Mouse (Mus musculus): Measurements from ENCODE around the gene Igf2bp3. TPM values are rescaled to one million over a fixed set of nuclear protein-coding genes. Genes with fewer than 3 reads are reported as not detected.

Igf2bp3 gene
- polyA plus RNA-seq, 1 experiment from 2014 or later, result 56.9 TPM

DNA sequence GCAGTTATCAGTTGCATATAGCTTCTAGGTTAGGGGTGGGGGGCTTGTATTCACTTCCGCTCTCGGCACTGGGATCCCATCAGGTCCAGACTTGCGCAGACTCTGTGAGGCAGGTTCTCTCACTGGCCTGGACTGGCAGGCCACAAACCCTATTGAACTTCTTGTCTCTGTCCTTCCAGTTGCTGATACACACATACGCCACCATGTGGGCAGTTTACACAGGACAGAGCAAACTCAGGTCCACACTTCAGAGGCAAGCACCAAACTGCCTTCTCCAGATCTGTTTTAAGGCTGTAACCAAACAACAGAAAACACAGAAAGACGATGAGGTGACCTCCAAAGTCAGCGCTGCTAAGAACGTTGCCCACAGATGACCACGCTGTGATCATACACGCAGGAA lies 72.3 kb downstream of the Igf2bp3 start:
- ATAC-seq, result no peak
- H3K36me3 ChIP-seq (ENCODE audit: poor library complexity, severe bottlenecking), result no peaks in the 10 kb centered on the region; the same call in 1 of the 2 replicates

DNA sequence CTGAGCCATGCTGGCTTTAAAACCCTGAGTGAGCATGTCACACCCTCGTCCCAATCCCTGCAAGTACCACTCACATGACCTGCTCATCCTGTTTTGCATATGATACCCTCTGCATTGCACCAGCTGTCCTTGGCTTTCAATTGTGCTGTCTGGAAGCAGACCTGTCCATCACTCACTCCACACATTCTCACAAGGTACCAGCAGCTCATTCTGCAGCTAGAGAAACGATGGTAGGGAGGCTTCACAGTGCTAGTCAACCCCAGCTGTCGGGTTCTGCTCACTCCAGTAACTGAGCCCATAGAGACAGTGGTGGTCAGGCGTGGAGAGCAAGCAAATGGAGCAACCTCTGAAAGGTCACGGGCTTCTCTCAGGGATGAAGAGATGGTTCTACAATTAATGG lies 73.6 kb downstream of the Igf2bp3 start:
- no peak for ATAC-seq
- 77% methylated on average over 5 of the region's 5 CpGs for WGBS
- no peak overlapping the region for H3K27ac ChIP-seq
- H3K4me2 ChIP-seq, result no peak overlapping the region
- no peak overlapping the region for H3K9ac ChIP-seq
- H3K36me3 ChIP-seq (ENCODE audit: poor library complexity, severe bottlenecking), result no peaks in the 10 kb centered on the region; the same call in 1 of the 2 replicates
- H3K4me3 ChIP-seq, result no peak overlapping the region
- no peaks in the 10 kb centered on the region for H3K9me3 ChIP-seq (replicated peaks)
- no peaks in the 10 kb centered on the region for H3K27me3 ChIP-seq
- peaks cover 48% of the 10 kb centered on the region for H3K4me1 ChIP-seq

More for the DNA sequence above, 72.3 kb downstream of the Igf2bp3 start:
- Histone ChIP-seq H3K4me3 (no peak overlapping the region), H3K4me2 (no peak overlapping the region), H3K4me1 (peaks cover 44% of the 10 kb centered on the region), H3K27ac (no peak overlapping the region), H3K9ac (no peak overlapping the region), H3K27me3 (no peaks in the 10 kb centered on the region), H3K9me3 (replicated peaks) (no peaks in the 10 kb centered on the region)
- 91% methylated on average over 9 of the region's 9 CpGs for WGBS

- ATAC-seq, result no peak
- H3K27me3 ChIP-seq, result no peaks in the 10 kb centered on the region
- no peak overlapping the region for H3K9ac ChIP-seq
- H3K4me3 ChIP-seq, result no peak overlapping the region
- no peaks in the 10 kb centered on the region for H3K9me3 ChIP-seq (replicated peaks)
- no peaks in the 10 kb centered on the region; the same call in 1 of the 2 replicates for H3K36me3 ChIP-seq (ENCODE audit: poor library complexity, severe bottlenecking)
- peaks cover 39% of the 10 kb centered on the region for H3K4me1 ChIP-seq
- 81% methylated on average over 17 of the region's 17 CpGs for WGBS
- H3K4me2 ChIP-seq, result no peak overlapping the region
- no peak overlapping the region for H3K27ac ChIP-seq
Measured at GRCm38 (mm10) chr6:49138159-49139051, 76.4 kb downstream of the Igf2bp3 start.

GRCm38 (mm10) chr6:49136739-49137138 lies 78.0 kb downstream of the Igf2bp3 start:
- no peaks in the 10 kb centered on the region for H3K9me3 ChIP-seq (replicated peaks)
- peaks cover 43% of the 10 kb centered on the region for H3K4me1 ChIP-seq
- H3K36me3 ChIP-seq (ENCODE audit: poor library complexity, severe bottlenecking), result peaks cover 4% of the 10 kb centered on the region; the same call in 1 of the 2 replicates
- no peaks in the 10 kb centered on the region for H3K27me3 ChIP-seq
- H3K4me3 ChIP-seq, result no peak overlapping the region
- ATAC-seq, result no peak
- 66% methylated on average over 5 of the region's 5 CpGs for WGBS
- no peak overlapping the region for H3K9ac ChIP-seq
- no peak overlapping the region for H3K4me2 ChIP-seq
- H3K27ac ChIP-seq, result no peak overlapping the region

DNA sequence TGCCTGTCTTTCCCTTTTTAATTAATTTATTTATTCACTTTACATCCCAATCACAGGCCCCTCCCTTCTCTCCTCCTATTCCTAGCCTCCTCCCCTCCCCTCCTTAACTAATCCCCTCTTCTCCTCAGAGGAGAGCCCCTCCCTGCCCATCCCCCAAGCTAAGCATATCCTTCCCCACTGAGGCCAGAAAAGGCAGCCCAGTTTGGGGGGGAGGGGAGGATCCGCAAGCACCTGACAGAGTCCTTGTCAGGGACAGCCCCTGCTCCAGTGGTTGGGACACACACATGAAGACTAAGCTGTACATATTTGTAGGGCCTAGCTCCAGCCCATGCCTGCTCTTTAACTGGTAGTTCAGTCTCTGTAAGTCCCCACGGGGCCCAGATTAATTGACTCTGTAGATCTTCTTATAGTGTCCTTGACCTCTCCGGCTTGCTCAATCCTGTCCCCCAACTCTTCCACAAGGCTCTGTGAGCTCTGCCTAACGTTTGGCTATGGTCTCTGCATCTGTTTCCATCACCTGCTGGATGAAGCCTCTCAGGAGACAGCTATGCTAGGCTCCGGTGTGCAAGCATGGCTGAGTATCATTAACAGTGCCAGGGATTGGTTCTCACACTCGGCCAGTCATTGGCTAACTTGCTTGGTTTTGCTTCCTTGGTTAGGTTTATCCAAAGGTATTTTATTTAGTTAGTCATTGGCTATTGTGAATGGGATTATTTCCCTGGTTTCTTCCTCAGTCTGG lies 82.2 kb downstream of the Igf2bp3 start:
- no peak overlapping the region for H3K27ac ChIP-seq
- ATAC-seq, result no peak

GRCm38 (mm10) chr6:49131855-49132254 lies 82.9 kb downstream of the Igf2bp3 start:
- no peak overlapping the region for H3K9ac ChIP-seq
- no peaks in the 10 kb centered on the region for H3K9me3 ChIP-seq (replicated peaks)
- WGBS, result 64% methylated on average over 9 of the region's 9 CpGs
- H3K4me2 ChIP-seq, result no peak overlapping the region
- peaks cover 8% of the 10 kb centered on the region; the same call in 1 of the 2 replicates for H3K36me3 ChIP-seq (ENCODE audit: poor library complexity, severe bottlenecking)
- H3K4me3 ChIP-seq, result no peak overlapping the region
- no peak for ATAC-seq
- peaks cover 21% of the 10 kb centered on the region for H3K4me1 ChIP-seq
- H3K27ac ChIP-seq, result no peak overlapping the region
- no peaks in the 10 kb centered on the region for H3K27me3 ChIP-seq

More for the DNA sequence above, 82.2 kb downstream of the Igf2bp3 start:
- Histone ChIP-seq H3K9ac (no peak overlapping the region), H3K36me3 (ENCODE audit: poor library complexity, severe bottlenecking) (peaks cover 8% of the 10 kb centered on the region; the same call in 1 of the 2 replicates), H3K9me3 (replicated peaks) (no peaks in the 10 kb centered on the region), H3K4me3 (no peak overlapping the region), H3K4me2 (no peak overlapping the region), H3K4me1 (peaks cover 26% of the 10 kb centered on the region), H3K27me3 (no peaks in the 10 kb centered on the region)
- WGBS, result 31% methylated on average over 6 of the region's 6 CpGs

DNA sequence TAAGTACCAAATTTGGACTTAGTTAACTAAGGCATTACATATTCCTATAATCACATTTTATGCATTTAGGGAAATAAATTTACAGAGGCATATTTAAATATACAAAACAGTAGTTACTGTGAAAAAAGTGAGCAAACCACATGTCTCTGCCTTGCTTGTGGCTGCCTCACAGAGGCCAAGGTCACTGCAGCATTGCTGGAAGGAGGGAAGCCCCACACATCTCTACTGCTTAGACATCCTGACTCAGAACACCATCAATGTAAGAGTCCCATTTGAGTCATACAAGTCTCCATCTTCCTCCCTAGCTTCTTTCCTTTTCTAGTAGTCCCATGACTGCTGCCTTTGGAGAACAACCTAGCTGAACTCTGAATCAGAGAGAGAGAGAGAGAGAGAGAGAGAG lies 84.4 kb downstream of the Igf2bp3 start:
- no peak overlapping the region for H3K4me2 ChIP-seq
- no peak overlapping the region for H3K9ac ChIP-seq
- H3K36me3 ChIP-seq (ENCODE audit: poor library complexity, severe bottlenecking), result peaks cover 14% of the 10 kb centered on the region; the same call in 1 of the 2 replicates
- no peak overlapping the region for H3K4me3 ChIP-seq
- H3K4me1 ChIP-seq, result peaks cover 11% of the 10 kb centered on the region
- ATAC-seq, result no peak
- no peak overlapping the region for H3K27ac ChIP-seq
- H3K27me3 ChIP-seq, result no peaks in the 10 kb centered on the region
- no peaks in the 10 kb centered on the region for H3K9me3 ChIP-seq (replicated peaks)

DNA sequence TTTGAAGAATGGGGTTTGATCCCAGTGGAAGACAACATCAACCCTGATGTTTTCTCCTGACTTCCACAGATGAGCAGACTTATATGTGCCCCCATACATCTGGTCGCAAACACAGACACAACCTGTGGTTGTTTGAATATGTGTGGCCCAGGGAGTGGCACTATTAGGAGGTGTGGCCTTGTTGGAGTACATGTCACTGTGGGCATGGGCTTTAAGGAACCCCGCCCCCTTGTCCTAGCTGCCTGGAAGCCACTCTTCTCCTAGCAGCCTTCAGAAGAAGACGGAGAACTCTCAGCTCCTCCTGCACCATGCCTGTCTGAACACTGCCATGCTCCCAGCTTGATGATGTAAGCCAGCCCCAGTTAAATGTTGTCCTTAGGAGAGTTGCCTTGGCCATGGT lies 94.4 kb downstream of the Igf2bp3 start:
- H3K4me2 ChIP-seq, result no peak overlapping the region
- 94% methylated on average over 3 of the region's 3 CpGs for WGBS
- H3K36me3 ChIP-seq (ENCODE audit: poor library complexity, severe bottlenecking), result peaks cover 38% of the 10 kb centered on the region
- H3K9ac ChIP-seq, result no peak overlapping the region
- no peaks in the 10 kb centered on the region for H3K9me3 ChIP-seq (replicated peaks)
- H3K4me1 ChIP-seq, result peaks cover 13% of the 10 kb centered on the region
- H3K27me3 ChIP-seq, result no peaks in the 10 kb centered on the region
- no peak for ATAC-seq
- no peak overlapping the region for H3K27ac ChIP-seq
- H3K4me3 ChIP-seq, result no peak overlapping the region

- no peaks in the 10 kb centered on the region for H3K27me3 ChIP-seq
- WGBS, result 72% methylated on average over 1 of the region's 1 CpGs
- peaks cover 36% of the 10 kb centered on the region for H3K36me3 ChIP-seq (ENCODE audit: poor library complexity, severe bottlenecking)
- no peak overlapping the region for H3K9ac ChIP-seq
- H3K4me2 ChIP-seq, result no peak overlapping the region
- H3K9me3 ChIP-seq (replicated peaks), result no peaks in the 10 kb centered on the region
- H3K27ac ChIP-seq, result peak overlapping the region; percentile 52
- ATAC-seq, result no peak
- H3K4me3 ChIP-seq, result no peak overlapping the region
- H3K4me1 ChIP-seq, result peaks cover 13% of the 10 kb centered on the region
Measured at GRCm38 (mm10) chr6:49119462-49120135, 95.2 kb downstream of the Igf2bp3 start.

DNA sequence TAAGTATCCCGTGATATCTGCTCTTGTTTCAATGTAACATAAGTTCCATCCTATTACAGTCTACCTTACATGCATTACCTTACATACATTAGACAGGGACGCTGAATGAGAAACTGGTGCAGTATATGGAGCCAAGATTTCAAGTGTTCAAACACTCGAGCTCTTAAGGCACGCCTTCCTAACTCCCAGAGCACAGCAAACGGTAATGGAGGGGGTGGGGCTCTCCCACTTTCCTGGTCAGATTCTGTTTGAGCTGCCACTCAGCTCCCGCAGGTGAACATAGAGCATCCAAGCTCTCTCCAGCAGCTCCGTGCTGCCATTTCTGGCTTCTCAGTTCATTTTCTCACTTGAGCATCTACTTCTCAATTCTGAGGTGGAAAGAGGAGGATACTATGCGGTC lies 96.3 kb downstream of the Igf2bp3 start:
- H3K4me3 ChIP-seq, result no peak overlapping the region
- 0 out of 2 replicates have a peak overlapping the region, but pooled peaks have one; percentile 16 for H3K27ac ChIP-seq
- no peak for ATAC-seq
- peaks cover 40% of the 10 kb centered on the region for H3K36me3 ChIP-seq (ENCODE audit: poor library complexity, severe bottlenecking)
- no peak overlapping the region for H3K9ac ChIP-seq
- no peak overlapping the region for H3K4me2 ChIP-seq
- WGBS, result 80% methylated on average over 8 of the region's 8 CpGs
- H3K4me1 ChIP-seq, result peaks cover 13% of the 10 kb centered on the region
- no peaks in the 10 kb centered on the region for H3K9me3 ChIP-seq (replicated peaks)
- H3K27me3 ChIP-seq, result no peaks in the 10 kb centered on the region

- Histone ChIP-seq H3K4me2 (no peak overlapping the region), H3K27ac (no peak overlapping the region), H3K4me1 (peaks cover 13% of the 10 kb centered on the region), H3K4me3 (no peak overlapping the region), H3K36me3 (ENCODE audit: poor library complexity, severe bottlenecking) (peaks cover 35% of the 10 kb centered on the region), H3K27me3 (no peaks in the 10 kb centered on the region), H3K9me3 (replicated peaks) (no peaks in the 10 kb centered on the region), H3K9ac (no peak overlapping the region)
- no peak for ATAC-seq
- WGBS, result 91% methylated on average over 8 of the region's 8 CpGs
Measured at GRCm38 (mm10) chr6:49116241-49116640, 98.5 kb downstream of the Igf2bp3 start.

DNA sequence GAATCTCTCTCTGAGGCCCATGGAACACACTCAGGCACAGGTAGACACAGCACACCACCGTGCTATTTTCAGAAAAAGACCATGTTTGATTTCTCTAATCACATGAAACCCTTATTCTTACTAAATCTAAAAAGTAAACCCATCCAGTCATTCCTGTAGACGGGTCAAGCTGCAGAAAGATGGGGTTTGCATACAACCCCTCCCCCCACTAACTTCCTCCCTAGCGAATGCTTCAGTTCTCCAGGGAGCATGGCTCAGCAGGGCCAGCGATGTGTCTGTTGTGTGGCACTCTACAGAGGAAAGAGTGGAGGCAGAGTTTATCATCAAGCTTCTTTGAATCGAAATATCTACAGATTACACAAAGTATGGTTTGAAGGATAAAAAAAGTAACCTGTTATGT lies 99.2 kb downstream of the Igf2bp3 start:
- peaks cover 36% of the 10 kb centered on the region for H3K36me3 ChIP-seq (ENCODE audit: poor library complexity, severe bottlenecking)
- H3K4me3 ChIP-seq, result no peak overlapping the region
- H3K9ac ChIP-seq, result no peak overlapping the region
- 85% methylated on average over 5 of the region's 5 CpGs for WGBS
- no peak overlapping the region for H3K27ac ChIP-seq
- H3K4me2 ChIP-seq, result no peak overlapping the region
- no peaks in the 10 kb centered on the region for H3K9me3 ChIP-seq (replicated peaks)
- no peaks in the 10 kb centered on the region for H3K27me3 ChIP-seq
- no peak for ATAC-seq
- peaks cover 12% of the 10 kb centered on the region for H3K4me1 ChIP-seq
